Mouse (Mus musculus) ES-E14 (cell line): ENCODE data around the gene Kank1. TPM values are rescaled to one million over a fixed set of nuclear protein-coding genes. Genes with fewer than 3 reads are reported as not detected.

Source experiments
- DNase-seq: peaks from one replicate; pipeline ENCODE4 v3.0.0-alpha.2; 2013; ENCODE audit warnings: low read depth, low spot score
- H3K27ac ChIP-seq: 2 replicates; pipeline ENCODE4 v1.5.1; 2012; ENCODE audit warnings: low read depth, mild to moderate bottlenecking, low read length, moderate library complexity, mixed read lengths; ENCODE audit not compliant: poor library complexity, insufficient read depth, severe bottlenecking
- H3K36me3 ChIP-seq: 2 replicates; pipeline ENCODE4 v1.6.1; 2012; ENCODE audit warnings: mild to moderate bottlenecking, low read length, moderate library complexity, mixed read lengths; ENCODE audit not compliant: control insufficient read depth, poor library complexity, insufficient read depth, severe bottlenecking
- H3K4me1 ChIP-seq, 2 experiments: fragments of 150-350 bp in 1 of 2; sonication (generic) in 1 of 2; 2 replicates each; pipeline ENCODE4 v1.6.1; 2012; ENCODE audit warnings: low read length in 2 of 2, mild to moderate bottlenecking in 1 of 2, mixed read lengths in 1 of 2; ENCODE audit not compliant: control insufficient read depth in 2 of 2, insufficient read depth in 2 of 2, poor library complexity in 1 of 2
- H3K4me3 ChIP-seq, 2 experiments: fragments of 150-350 bp in 1 of 2; sonication (generic) in 1 of 2; 2 replicates each; pipeline ENCODE4 v1.5.1; 2012; ENCODE audit warnings: low read length in 2 of 2, low read depth in 1 of 2, mild to moderate bottlenecking in 1 of 2, mixed read lengths in 1 of 2; ENCODE audit not compliant: insufficient read depth in 1 of 2, poor library complexity in 1 of 2, severe bottlenecking in 1 of 2
- H3K9ac ChIP-seq: 2 replicates; pipeline ENCODE4 v1.6.1; 2012; ENCODE audit warnings: low read depth, mild to moderate bottlenecking, low read length, mixed read lengths; ENCODE audit not compliant: poor library complexity, insufficient read depth, severe bottlenecking
- H3K9me3 ChIP-seq: fragments of 150-350 bp; sonication (generic); 2 replicates; pipeline ENCODE4 v1.6.1; 2012; ENCODE audit warnings: low read depth, mild to moderate bottlenecking, low read length; ENCODE audit not compliant: control insufficient read depth, insufficient read depth
- CHD2 ChIP-seq: IDR thresholded peaks from 2 replicates; pipeline ENCODE4 v1.6.1; 2014; ENCODE audit warnings: mild to moderate bottlenecking, low read depth, low read length, inconsistent platforms
- HCFC1 ChIP-seq: IDR thresholded peaks from 2 replicates; pipeline ENCODE4 v1.6.1; 2012; ENCODE audit warnings: low read length, inconsistent platforms, borderline replicate concordance; ENCODE audit not compliant: insufficient read depth
- MAFK ChIP-seq: IDR thresholded peaks from 2 replicates; pipeline ENCODE4 v1.6.1; 2014; ENCODE audit warnings: mild to moderate bottlenecking, low read depth, low read length, inconsistent platforms; ENCODE audit not compliant: insufficient read depth
- ZC3H11A ChIP-seq: IDR thresholded peaks from 2 replicates; pipeline ENCODE4 v1.6.1; 2012; ENCODE audit warnings: low read depth, mild to moderate bottlenecking, inconsistent platforms, low read length, borderline replicate concordance
- ZNF384 ChIP-seq: IDR thresholded peaks from 2 replicates; pipeline ENCODE4 v1.6.1; 2012; ENCODE audit warnings: low read depth, low read length, inconsistent platforms
- in situ Hi-C, 2 experiments: fragments of 600-800 bp; cut with MboI; formaldehyde crosslinking; loops; one replicate each; pipeline ENCODE4 v1.15.1; 2025; ENCODE audit warnings: low sequenced_read_pairs in 2 of 2, inconsistent platforms in 1 of 2; ENCODE audit not compliant: unreplicated experiment in 2 of 2
- total RNA-seq: library from RNA; depleted of rRNA; stranded (reverse); fragments of 300-350 nt; gene quantifications from 2 replicates; pipeline ENCODE4 v1.2.3, GENCODE M21; 2012

Kank1 gene
- total RNA-seq, 1 experiment = 9.8 TPM

DNA sequence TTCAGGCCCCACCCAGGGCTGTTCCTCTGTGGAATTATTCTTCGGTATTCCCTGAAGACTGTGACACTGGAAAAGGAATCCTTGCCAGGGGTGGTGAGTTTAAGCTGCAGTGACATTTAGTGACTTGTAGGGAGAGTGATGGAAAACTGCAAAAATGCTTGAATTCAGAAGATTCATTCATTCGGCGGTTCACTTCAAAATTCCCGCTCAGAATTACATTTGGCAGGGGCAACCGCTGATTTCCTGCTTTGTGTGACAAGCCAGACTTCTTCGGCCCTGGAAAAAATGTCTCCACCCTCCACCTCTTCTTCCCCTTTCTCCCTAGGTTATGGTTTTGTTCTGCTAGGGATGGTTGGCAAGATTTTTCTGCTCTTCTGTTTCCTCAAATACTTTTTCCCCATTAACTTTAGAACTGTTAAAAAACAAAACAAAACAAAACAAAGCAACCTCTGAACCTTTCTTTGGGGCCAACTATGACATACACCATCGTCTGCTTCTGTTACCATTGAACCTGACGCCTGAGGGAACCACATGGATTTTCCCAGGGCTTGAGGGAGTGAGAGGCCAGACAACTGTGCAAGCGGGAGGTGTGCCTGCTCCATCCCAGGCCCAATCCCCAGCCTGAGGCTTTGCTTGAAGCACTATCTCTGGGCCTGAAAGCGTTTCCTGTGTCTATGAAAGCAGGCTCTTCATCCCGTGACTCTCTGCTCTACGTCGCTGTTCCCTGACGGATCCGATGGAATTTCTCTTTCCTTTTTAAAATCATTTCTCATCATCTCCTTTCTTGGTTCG lies 150.1 kb downstream of the Kank1 start:
- H3K4me1 ChIP-seq = peaks cover 8 to 16% of the 10 kb centered on the region in 2 experiments; a peak in 3 of 4 replicates
- H3K27ac ChIP-seq = no peak overlapping the region
- no peak for TF ChIP-seq HCFC1
- no peak for TF ChIP-seq ZNF384
- no peak for TF ChIP-seq CHD2
- TF ChIP-seq MAFK = no peak
- TF ChIP-seq ZC3H11A = no peak
- H3K36me3 ChIP-seq = no peaks in the 10 kb centered on the region; the same call in 1 of the 2 replicates
- in situ Hi-C loops = no loop called here
- H3K4me3 ChIP-seq = no peak overlapping the region
- no peak for DNase-seq
- H3K9me3 ChIP-seq = no peaks in the 10 kb centered on the region
- H3K9ac ChIP-seq = no peak overlapping the region

- no peak for TF ChIP-seq ZNF384
- no peak for TF ChIP-seq HCFC1
- TF ChIP-seq ZC3H11A = no peak
- TF ChIP-seq CHD2 = no peak
- no peak for TF ChIP-seq MAFK
- H3K27ac ChIP-seq = no peak overlapping the region
These were observed 151.1 kb downstream of the Kank1 start for GRCm38 (mm10) chr19:25387902-25388301.

DNA sequence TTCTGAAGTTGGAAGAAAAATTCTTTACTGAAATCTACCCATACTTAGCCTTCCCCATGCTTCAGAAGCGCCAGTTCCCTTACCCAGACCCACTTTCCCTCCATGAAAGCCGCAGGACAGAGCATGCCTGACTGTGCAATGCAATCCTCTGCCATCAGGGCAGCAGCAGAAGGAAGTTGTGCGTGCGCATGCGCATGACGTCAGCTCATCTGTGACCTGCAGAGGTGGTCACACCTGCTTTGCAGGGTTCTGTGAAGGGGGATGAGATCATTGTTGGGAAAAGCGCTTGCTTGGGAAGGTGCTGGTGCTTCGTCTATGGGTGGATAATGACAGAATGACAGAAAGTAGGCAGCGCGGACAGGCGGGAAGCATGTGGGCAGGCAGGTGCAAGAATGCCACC lies 155.4 kb downstream of the Kank1 start:
- Histone ChIP-seq H3K9ac (no peak overlapping the region), H3K9me3 (no peaks in the 10 kb centered on the region), H3K36me3 (no peaks in the 10 kb centered on the region), H3K4me3 (no peak overlapping the region), H3K4me1 (peaks cover 7 to 14% of the 10 kb centered on the region in 2 experiments; a peak in 2 of 4 replicates), H3K27ac (no peak overlapping the region)
- no peak for DNase-seq
- no peak for TF ChIP-seq ZC3H11A
- no peak for TF ChIP-seq ZNF384
- TF ChIP-seq CHD2 = no peak
- no peak for TF ChIP-seq HCFC1
- no peak for TF ChIP-seq MAFK
- in situ Hi-C loops = no loop called here

More at GRCm38 (mm10) chr19:25387902-25388301, 151.1 kb downstream of the Kank1 start:
- Histone ChIP-seq H3K9ac (no peak overlapping the region; the same call in 1 of the 2 replicates), H3K36me3 (no peaks in the 10 kb centered on the region; the same call in 1 of the 2 replicates), H3K4me1 (peaks cover 8 to 16% of the 10 kb centered on the region in 2 experiments; a peak in 3 of 4 replicates), H3K9me3 (no peaks in the 10 kb centered on the region), H3K4me3 (peak overlapping the region in 1 of 2 experiments; percentile 47; a peak in 2 of 4 replicates)
- no peak for DNase-seq
- in situ Hi-C loops = no loop called here

DNA sequence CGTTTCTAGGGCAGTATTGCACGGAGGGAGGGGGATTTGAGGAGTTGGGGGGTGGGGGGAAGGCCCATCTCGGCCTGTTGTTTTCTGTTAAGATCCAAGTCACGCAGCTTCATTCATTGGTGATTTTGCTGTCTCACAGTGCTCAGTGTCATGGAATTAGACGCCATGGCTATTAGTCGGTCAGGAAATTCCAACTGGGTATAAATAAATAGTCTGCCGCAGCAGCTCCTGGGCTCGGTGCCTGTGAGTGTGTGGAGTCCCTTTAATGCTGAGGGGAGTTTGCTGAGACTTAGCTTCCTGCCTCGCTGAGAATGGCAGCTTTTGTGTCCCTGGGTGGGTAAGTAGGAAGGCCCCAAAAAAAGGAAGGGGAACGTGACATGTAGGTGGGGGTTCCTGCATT lies 158.3 kb downstream of the Kank1 start:
- in situ Hi-C loops = no loop called here
- H3K27ac ChIP-seq = no peak overlapping the region
- H3K36me3 ChIP-seq = no peaks in the 10 kb centered on the region
- TF ChIP-seq CHD2 (no peak), HCFC1 (no peak), ZC3H11A (no peak), ZNF384 (no peak), MAFK (no peak)
- H3K9me3 ChIP-seq = no peaks in the 10 kb centered on the region
- peaks cover 0 to 8% of the 10 kb centered on the region in 2 experiments; a peak in 2 of 4 replicates for H3K4me1 ChIP-seq
- H3K9ac ChIP-seq = no peak overlapping the region
- H3K4me3 ChIP-seq = no peak overlapping the region
- no peak for DNase-seq
